Comparison of ENCODE assay signal across 9 mouse cellular contexts in the genomic region with DNA sequence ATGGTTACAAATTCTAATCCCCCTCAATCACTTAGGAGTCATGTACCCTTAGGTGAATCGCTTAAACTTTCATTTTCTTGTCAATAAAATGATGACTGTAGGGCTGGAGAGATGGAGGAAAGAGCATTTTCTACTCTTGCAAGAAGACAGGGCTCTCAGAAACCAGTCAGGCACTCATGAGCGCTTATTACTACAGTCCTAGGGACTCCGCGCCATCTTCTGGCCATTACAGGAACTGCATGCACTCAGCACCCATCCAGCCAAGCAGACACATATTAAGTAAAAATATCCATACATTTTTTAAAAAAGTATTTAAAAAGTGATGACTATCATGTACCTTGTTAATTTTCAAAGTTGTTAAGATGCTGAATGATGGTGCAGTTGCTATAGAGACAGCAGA. TPM values are rescaled to one million over a fixed set of nuclear protein-coding genes. Genes with fewer than 3 reads are reported as not detected.
DNase-seq lines count a peak whose midpoint lies in the region; ATAC-seq and TF ChIP-seq lines count a peak whose summit lies in the region.
"Had no signal": no experiment of that assay in that cellular context is flagged by ENCODE, and none has a peak within 500 bp of the region (broad histone marks: within the 10 kb centered on the region; RNA-seq: fewer than 3 reads in every experiment).

No protein-coding gene starts in this region.

- H3K4me3 ChIP-seq in liver, embryonic 14.5 days (ENCODE audit: insufficient read depth in 1 of 2, low read depth in 2 of 2, low read length in 2 of 2) = no peak overlapping the region
- H3K4me3 ChIP-seq in neural tube, embryonic 13.5 days = no peak overlapping the region
- H3K4me3 ChIP-seq in stomach, postnatal 0 days (ENCODE audit: low read depth, low read length) = no peak overlapping the region
- H3K4me3 ChIP-seq: embryonic facial prominence, embryonic 12.5 days had no signal

- H3K9ac ChIP-seq in liver, embryonic 14.5 days (replicated peaks) = no peak overlapping the region
- H3K9ac ChIP-seq in neural tube, embryonic 13.5 days = no peak overlapping the region
- H3K9ac ChIP-seq in stomach, postnatal 0 days (ENCODE audit: low read length) = no peak overlapping the region
- H3K9ac ChIP-seq: embryonic facial prominence, embryonic 12.5 days had no signal

- no peak overlapping the region for H3K27ac ChIP-seq in liver, embryonic 14.5 days
- no peak overlapping the region for H3K27ac ChIP-seq in neural tube, embryonic 13.5 days (replicated peaks)
- no peak overlapping the region for H3K27ac ChIP-seq in stomach, postnatal 0 days (replicated peaks)
- H3K27ac ChIP-seq: embryonic facial prominence, embryonic 12.5 days had no signal

- H3K9me3 ChIP-seq in liver, embryonic 14.5 days (ENCODE audit: control insufficient read depth, low read length) = no peaks in the 10 kb centered on the region
- no peaks in the 10 kb centered on the region for H3K9me3 ChIP-seq in neural tube, embryonic 13.5 days
- no peaks in the 10 kb centered on the region for H3K9me3 ChIP-seq in stomach, postnatal 0 days (ENCODE audit: control insufficient read depth, low read length)
- H3K9me3 ChIP-seq: embryonic facial prominence, embryonic 12.5 days had no signal

- H3K36me3 ChIP-seq in liver, embryonic 14.5 days (replicated peaks; ENCODE audit: control insufficient read depth, insufficient read depth, low read depth) = peaks cover 58% of the 10 kb centered on the region
- no peaks in the 10 kb centered on the region for H3K36me3 ChIP-seq in neural tube, embryonic 13.5 days
- no peaks in the 10 kb centered on the region for H3K36me3 ChIP-seq in stomach, postnatal 0 days (ENCODE audit: control insufficient read depth, insufficient read depth, low read length)
- H3K36me3 ChIP-seq: embryonic facial prominence, embryonic 12.5 days had no signal

- WGBS in liver, embryonic 14.5 days (ENCODE audit: insufficient replicate concordance) = 0% methylated on average over 4 of the region's 4 CpGs
- 2% methylated on average over 4 of the region's 4 CpGs for WGBS in neural tube, embryonic 13.5 days
- WGBS in stomach, postnatal 0 days = 3% methylated on average over 4 of the region's 4 CpGs

- no peaks in the 10 kb centered on the region for H3K27me3 ChIP-seq in liver, embryonic 14.5 days (ENCODE audit: control insufficient read depth, insufficient read depth, low read length)
- no peaks in the 10 kb centered on the region for H3K27me3 ChIP-seq in neural tube, embryonic 13.5 days
- H3K27me3 ChIP-seq in stomach, postnatal 0 days (ENCODE audit: control insufficient read depth, insufficient read depth, low read length) = no peaks in the 10 kb centered on the region
- H3K27me3 ChIP-seq: embryonic facial prominence, embryonic 12.5 days had no signal

- no peak for TF ChIP-seq EP300 in liver, embryonic 14.5 days (IDR thresholded peaks at IDR 0.05; ENCODE audit: low read depth)
- TF ChIP-seq EP300 in stomach, postnatal 0 days (optimal IDR thresholded peaks at IDR 0.05) = no peak

- no peaks in the 10 kb centered on the region for H3K4me1 ChIP-seq in liver, embryonic 14.5 days (replicated peaks; ENCODE audit: control insufficient read depth in 2 of 2, insufficient read depth in 2 of 2, low read length in 1 of 2)
- H3K4me1 ChIP-seq in neural tube, embryonic 13.5 days (replicated peaks) = peaks cover 6% of the 10 kb centered on the region; the same call in 1 of the 2 replicates
- no peaks in the 10 kb centered on the region for H3K4me1 ChIP-seq in stomach, postnatal 0 days (replicated peaks; ENCODE audit: control insufficient read depth, insufficient read depth)

- ATAC-seq in liver, embryonic 14.5 days (ENCODE audit: insufficient read depth) = peak; percentile 48; the same call in 1 of the 2 replicates
- 0 out of 2 replicates have a peak, but pooled peaks have one; percentile 33 for ATAC-seq in neural tube, embryonic 13.5 days (ENCODE audit: low read depth)
- no peak for ATAC-seq in stomach, postnatal 0 days (ENCODE audit: low FRiP score, low TSS enrichment)

- DNase-seq in A20 (ENCODE audit: low read depth, low spot score) = peak; percentile 77
- DNase-seq in adrenal gland, adult 18-20 months (ENCODE audit: low spot score in 2 of 2) = peak; percentile 76 to 84
- peak; percentile 85 for DNase-seq in embryo, embryonic 11 days
- peak; percentile 62 to 80 for DNase-seq in gastrocnemius, postnatal 4 days (ENCODE audit: low spot score in 2 of 2)
- peak; percentile 83 to 94 for DNase-seq in kidney, postnatal 25 days
- DNase-seq in liver, embryonic 14.5 days (ENCODE audit: low read depth in 3 of 3, low spot score in 3 of 3) = peak; percentile 59 to 66 (median 64)
- DNase-seq in stomach, postnatal 0 days (ENCODE audit: low spot score) = peak; percentile 81

- H3K4me2 ChIP-seq in liver, embryonic 14.5 days (ENCODE audit: low read depth) = no peak overlapping the region
- H3K4me2 ChIP-seq in neural tube, embryonic 13.5 days = no peak overlapping the region
- no peak overlapping the region for H3K4me2 ChIP-seq in stomach, postnatal 0 days (replicated peaks; ENCODE audit: low read depth)
- H3K4me2 ChIP-seq: embryonic facial prominence, embryonic 12.5 days had no signal

- peak; percentile 96 for TF ChIP-seq CTCF in liver, embryonic 14.5 days (IDR thresholded peaks at IDR 0.05; ENCODE audit: low read depth)
- TF ChIP-seq CTCF in stomach, postnatal 0 days (IDR thresholded peaks at IDR 0.05; ENCODE audit: low read depth) = peak; percentile 98

RNA-seq across cellular contexts. Expression of a gene that starts 33.0 kb away (rescaled TPM):
- 10 to 100 TPM; 18.8 to 22.6 TPM for total RNA-seq in adrenal gland, adult 18-20 months (2021)
- total RNA-seq in gastrocnemius, postnatal 4 days (2021) = 1 to 10 TPM; 8.7 to 8.8 TPM
- polyA plus RNA-seq in liver, embryonic 14.5 days (2012; rRNA removed) = 19.4 and 21.9 TPM in 2 replicates
- 28.6 and 32.9 TPM in 2 replicates for polyA plus RNA-seq in liver, embryonic 14.5 days (2014; fragmentation: Nextera tagmentation; extraction: Ambion mirVana)
- polyA plus RNA-seq in neural tube, embryonic 13.5 days (2015; fragmentation: Nextera tagmentation; extraction: Ambion mirVana) = 5.2 and 5.4 TPM in 2 replicates
- 4.7 and 5.2 TPM in 2 replicates for polyA plus RNA-seq in stomach, postnatal 0 days (2015; fragmentation: Nextera tagmentation; extraction: Ambion mirVana)

RNA-seq across cellular contexts. Expression of a gene that starts 43.2 kb away (rescaled TPM):
- 10 to 100 TPM; 51.6 to 79.2 TPM for total RNA-seq in adrenal gland, adult 18-20 months (2021)
- total RNA-seq in gastrocnemius, postnatal 4 days (2021) = 10 to 100 TPM; 22.0 to 22.6 TPM
- polyA plus RNA-seq in liver, embryonic 14.5 days (2012; rRNA removed) = 11.8 and 17.4 TPM in 2 replicates
- 25.4 and 25.9 TPM in 2 replicates for polyA plus RNA-seq in liver, embryonic 14.5 days (2014; fragmentation: Nextera tagmentation; extraction: Ambion mirVana)
- polyA plus RNA-seq in neural tube, embryonic 13.5 days (2015; fragmentation: Nextera tagmentation; extraction: Ambion mirVana) = 30.0 and 32.2 TPM in 2 replicates
- 24.0 and 25.1 TPM in 2 replicates for polyA plus RNA-seq in stomach, postnatal 0 days (2015; fragmentation: Nextera tagmentation; extraction: Ambion mirVana)
